Mouse (Mus musculus) ES-Bruce4 (cell line): ENCODE data around the gene Itga9. TPM values are rescaled to one million over a fixed set of nuclear protein-coding genes. Genes with fewer than 3 reads are reported as not detected.

ENCODE experiments used
- H3K27ac ChIP-seq: 2 replicates; pipeline ENCODE4 v1.5.1; 2012; ENCODE audit warnings: low read length, inconsistent platforms; ENCODE audit not compliant: insufficient read depth
- H3K27me3 ChIP-seq: 2 replicates; pipeline ENCODE4 v1.6.1; 2012; ENCODE audit warnings: mild to moderate bottlenecking, low read length, inconsistent platforms; ENCODE audit not compliant: control insufficient read depth, poor library complexity, insufficient read depth, severe bottlenecking
- H3K36me3 ChIP-seq: 2 replicates; pipeline ENCODE4 v1.6.1; 2012; ENCODE audit warnings: inconsistent platforms, mild to moderate bottlenecking, low read length, moderate library complexity; ENCODE audit not compliant: control insufficient read depth, poor library complexity, insufficient read depth, severe bottlenecking
- H3K4me1 ChIP-seq: one replicate; pipeline ENCODE4 v1.8.1; 2011; ENCODE audit warnings: low read length; ENCODE audit not compliant: control insufficient read depth, insufficient read depth
- H3K4me3 ChIP-seq: 2 replicates; pipeline ENCODE4 v1.5.1; 2011; ENCODE audit warnings: low read depth, mild to moderate bottlenecking, low read length
- H3K9ac ChIP-seq: 2 replicates; pipeline ENCODE4 v1.6.1; 2012; ENCODE audit warnings: low read depth, mild to moderate bottlenecking, inconsistent platforms; ENCODE audit not compliant: poor library complexity, severe bottlenecking
- H3K9me3 ChIP-seq: replicated peaks from 2 replicates; pipeline ENCODE4 v1.6.1; 2012; ENCODE audit warnings: mild to moderate bottlenecking, low read length, inconsistent platforms; ENCODE audit not compliant: control insufficient read depth, poor library complexity, insufficient read depth, severe bottlenecking
- CTCF ChIP-seq: IDR thresholded peaks from one replicate; pipeline ENCODE4 v1.8.1; 2011; ENCODE audit warnings: low read depth, low read length
- EP300 ChIP-seq: IDR thresholded peaks from 2 replicates; pipeline ENCODE4 v1.6.1; 2011; ENCODE audit warnings: low read depth, low read length; ENCODE audit not compliant: insufficient read depth
- POLR2A ChIP-seq: IDR thresholded peaks from one replicate; pipeline ENCODE4 v1.8.1; 2011; ENCODE audit warnings: low read length; ENCODE audit not compliant: insufficient read depth
- polyA plus RNA-seq: library from polyadenylated mRNA; stranded (reverse); fragments of >200 nt; gene quantifications from 2 replicates; pipeline ENCODE4 v1.2.4, GENCODE M21; 2011; ENCODE audit warnings: low read depth; ENCODE audit not compliant: missing spikeins, insufficient read depth, insufficient read length

The Itga9 gene
- polyA plus RNA-seq, 1 experiment, result 5.2 TPM

GRCm38 (mm10) chr9:118631775-118632757, 25.6 kb downstream of the Itga9 start:
- H3K27ac ChIP-seq, result no peak overlapping the region
- H3K9me3 ChIP-seq, result no peaks in the 10 kb centered on the region
- H3K4me3 ChIP-seq, result no peak overlapping the region
- H3K4me1 ChIP-seq, result no peaks in the 10 kb centered on the region
- H3K9ac ChIP-seq, result no peak overlapping the region
- TF ChIP-seq EP300, result no peak
- no peak for TF ChIP-seq CTCF
- no peak for TF ChIP-seq POLR2A
- no peaks in the 10 kb centered on the region for H3K36me3 ChIP-seq
- H3K27me3 ChIP-seq, result no peaks in the 10 kb centered on the region

GRCm38 (mm10) chr9:118632758-118633143, 26.3 kb downstream of the Itga9 start:
- H3K36me3 ChIP-seq, result no peaks in the 10 kb centered on the region
- no peaks in the 10 kb centered on the region for H3K9me3 ChIP-seq
- no peak overlapping the region for H3K9ac ChIP-seq
- H3K27ac ChIP-seq, result no peak overlapping the region
- no peaks in the 10 kb centered on the region for H3K27me3 ChIP-seq
- no peak for TF ChIP-seq POLR2A
- TF ChIP-seq CTCF, result no peak
- no peak for TF ChIP-seq EP300
- no peaks in the 10 kb centered on the region for H3K4me1 ChIP-seq
- no peak overlapping the region for H3K4me3 ChIP-seq

- Histone ChIP-seq H3K27ac (no peak overlapping the region), H3K4me1 (no peaks in the 10 kb centered on the region), H3K4me3 (no peak overlapping the region), H3K36me3 (no peaks in the 10 kb centered on the region), H3K9me3 (no peaks in the 10 kb centered on the region), H3K27me3 (no peaks in the 10 kb centered on the region), H3K9ac (no peak overlapping the region)
- TF ChIP-seq EP300 (no peak), POLR2A (no peak), CTCF (no peak)
Measured at GRCm38 (mm10) chr9:118638642-118639210, 32.2 kb downstream of the Itga9 start.

DNA sequence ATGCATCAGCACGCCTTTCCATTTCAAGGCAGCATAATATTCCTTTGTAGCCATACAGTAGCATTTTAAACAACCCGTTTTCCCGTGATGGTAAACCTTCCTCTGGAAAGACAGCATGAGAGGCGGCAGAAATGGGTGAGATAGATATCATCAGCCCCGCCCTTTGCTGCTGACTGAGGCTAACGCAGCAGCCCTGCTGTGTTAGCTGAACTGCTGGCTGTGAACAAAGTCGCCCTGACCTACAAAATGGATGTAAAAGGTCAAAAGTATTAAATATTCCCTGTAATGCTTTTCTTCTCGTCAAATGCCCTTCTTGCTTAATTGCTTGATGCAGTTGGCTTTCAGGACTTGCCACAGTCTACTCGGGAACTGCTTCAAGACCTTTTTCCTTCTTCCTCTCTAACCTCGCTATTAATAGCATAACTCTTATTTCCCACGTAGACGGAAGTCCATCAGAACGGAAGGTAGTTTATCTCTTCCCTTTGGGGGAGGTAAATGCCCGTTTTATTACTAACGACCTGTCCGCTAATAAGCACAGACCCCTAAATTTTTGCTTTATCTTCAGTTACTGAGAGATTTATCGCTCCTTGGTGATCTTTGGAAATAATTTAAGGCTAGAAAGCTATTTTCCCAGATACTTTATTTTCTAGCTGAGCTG, 39.3 kb downstream of the Itga9 start:
- no peak for TF ChIP-seq CTCF
- no peak for TF ChIP-seq POLR2A
- TF ChIP-seq EP300, result no peak
- H3K27ac ChIP-seq, result no peak overlapping the region
- H3K9ac ChIP-seq, result no peak overlapping the region
- no peak overlapping the region for H3K4me3 ChIP-seq
- H3K4me1 ChIP-seq, result no peaks in the 10 kb centered on the region
- no peaks in the 10 kb centered on the region for H3K27me3 ChIP-seq
- no peaks in the 10 kb centered on the region for H3K36me3 ChIP-seq
- no peaks in the 10 kb centered on the region for H3K9me3 ChIP-seq

- Histone ChIP-seq H3K4me3 (no peak overlapping the region), H3K4me1 (no peaks in the 10 kb centered on the region), H3K36me3 (no peaks in the 10 kb centered on the region), H3K9me3 (no peaks in the 10 kb centered on the region), H3K27me3 (no peaks in the 10 kb centered on the region), H3K27ac (no peak overlapping the region), H3K9ac (no peak overlapping the region)
- TF ChIP-seq EP300, result no peak
- TF ChIP-seq POLR2A, result no peak
- no peak for TF ChIP-seq CTCF
Measured at GRCm38 (mm10) chr9:118647495-118647894, 41.0 kb downstream of the Itga9 start.
